Mouse (Mus musculus): ENCODE data around the gene Fam117a.

Gene Fam117a

DNA sequence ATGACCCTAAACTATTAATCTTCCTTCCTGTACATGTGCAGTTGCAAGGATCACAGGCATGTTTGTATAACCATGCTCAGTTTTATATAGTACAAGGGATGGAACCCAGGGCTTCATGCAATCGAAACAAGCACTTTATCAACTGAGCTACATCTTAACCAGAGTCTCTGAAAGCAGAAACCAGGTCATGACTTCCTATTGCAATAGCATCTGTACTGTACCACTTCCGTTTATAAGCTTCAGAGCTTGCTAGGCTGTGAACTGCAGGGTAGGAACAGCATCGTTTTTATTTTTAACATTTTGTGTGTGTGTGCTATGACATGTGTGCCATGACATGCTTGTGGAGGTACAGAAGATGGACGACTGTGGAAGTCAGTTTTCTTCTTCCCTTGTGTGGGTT lies 3.6 kb upstream of the Fam117a start:
- DNase-seq (ENCODE audit: low read depth, low spot score): no peak

DNA sequence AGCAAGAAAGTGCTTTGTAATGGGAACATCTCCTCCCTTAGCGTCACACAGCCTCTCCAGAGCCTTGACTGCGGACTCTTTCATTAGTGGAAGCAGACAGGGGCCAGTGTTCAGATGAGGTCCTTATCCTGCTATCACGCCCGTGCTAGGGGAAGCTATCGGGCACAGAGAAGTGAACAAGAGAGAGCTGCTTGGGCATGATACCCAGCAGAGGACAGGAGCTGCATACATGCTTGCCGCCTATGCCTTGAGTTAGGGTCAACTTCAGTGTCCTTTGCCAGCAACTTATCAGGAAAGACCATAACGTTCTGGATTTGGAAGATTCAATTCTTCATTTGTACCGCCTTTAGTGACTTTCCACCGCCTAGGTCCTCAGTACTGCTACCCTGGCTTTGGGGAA lies 3.0 kb upstream of the Fam117a start:
- DNase-seq (ENCODE audit: low read depth, low spot score): no peak

DNA sequence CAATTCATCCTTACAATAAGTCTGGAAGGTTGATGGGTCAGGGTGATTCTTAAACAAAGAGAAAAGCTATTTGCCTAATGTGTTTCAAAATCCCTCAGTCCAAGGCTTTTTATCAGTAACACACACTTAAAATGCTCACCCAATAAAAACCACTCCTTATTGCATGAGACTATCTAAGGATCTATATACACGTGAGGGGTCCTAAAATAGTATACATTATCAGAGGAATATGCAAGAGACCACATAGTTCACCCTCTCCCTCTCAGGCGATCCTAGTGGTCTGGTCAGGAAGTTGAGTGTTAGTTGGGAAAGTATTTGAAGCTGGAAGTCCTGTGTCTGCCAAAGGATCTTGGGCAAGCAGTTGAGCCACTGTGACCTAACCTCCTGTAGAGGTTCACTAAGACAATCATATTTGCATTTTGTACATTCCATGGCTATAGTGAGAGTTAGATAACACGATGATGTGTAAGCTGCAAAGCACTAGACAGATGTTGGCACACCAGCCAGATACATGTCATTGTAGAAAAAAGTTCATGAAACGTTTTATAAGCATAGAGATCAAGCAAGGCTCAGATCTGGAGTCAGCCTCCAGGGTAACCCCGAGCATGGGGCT lies 2.3 kb upstream of the Fam117a start:
- DNase-seq (ENCODE audit: low read depth, low spot score): no peak

DNA sequence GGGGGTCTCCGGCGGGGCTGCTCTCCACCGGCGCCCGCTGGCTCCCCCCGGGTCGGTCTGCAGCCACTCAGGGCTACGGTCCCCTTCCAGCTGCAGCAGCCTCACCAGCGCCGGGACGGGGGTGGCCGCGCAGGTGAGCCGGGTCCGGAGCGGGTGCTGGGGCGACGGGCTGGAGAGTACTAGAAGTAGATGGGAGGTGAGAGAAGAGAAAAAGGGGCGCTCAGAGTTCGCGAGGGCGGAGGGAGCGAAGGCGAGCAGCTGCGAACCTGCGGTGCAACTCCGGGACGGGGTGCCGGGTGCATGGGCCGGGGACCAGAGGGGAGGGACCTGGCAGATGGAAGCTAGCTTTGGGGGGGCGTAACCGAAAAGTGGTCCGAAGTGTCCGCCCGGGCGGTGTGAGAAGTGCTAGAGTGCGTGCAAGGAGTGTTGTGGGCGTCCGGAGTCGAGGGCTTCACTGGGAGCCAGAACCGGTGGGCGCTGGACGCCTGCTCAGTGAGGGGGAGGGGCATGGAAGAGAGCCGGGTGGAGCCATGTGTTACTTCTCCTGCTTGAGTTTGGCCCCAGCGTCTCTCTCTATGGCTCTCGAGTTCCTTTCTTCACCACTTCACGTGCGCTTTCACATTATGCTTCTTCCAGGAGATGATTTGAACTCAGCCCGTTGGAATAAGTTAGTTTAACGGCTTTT lies 453 bp downstream of the Fam117a start:
- DNase-seq (ENCODE audit: low read depth, low spot score): no peak

DNA sequence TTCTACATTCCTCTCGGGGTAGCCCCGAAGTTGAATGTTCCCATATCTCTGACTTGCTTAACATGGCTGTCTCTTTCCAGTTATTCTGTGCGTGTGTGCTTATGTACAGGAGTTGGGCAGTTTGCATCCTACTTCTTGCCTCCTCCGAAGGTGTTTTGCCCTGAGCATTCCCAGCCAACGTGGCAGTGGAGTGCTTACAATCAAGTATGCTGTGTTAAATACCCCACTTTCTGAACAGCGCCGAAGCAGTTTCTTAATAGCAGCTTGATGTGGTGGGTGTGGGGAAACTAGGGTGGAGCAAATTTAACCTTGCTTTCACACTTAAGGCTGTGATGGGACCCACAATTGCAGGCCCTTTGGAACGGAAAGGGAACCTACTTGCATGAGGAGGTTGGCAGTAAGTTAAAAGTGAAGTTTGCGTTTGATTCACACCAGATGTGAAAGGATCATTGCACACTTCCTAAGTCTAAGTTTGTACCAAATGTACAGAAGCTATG lies 1.1 kb downstream of the Fam117a start:
- DNase-seq (ENCODE audit: low read depth, low spot score): no peak

DNA sequence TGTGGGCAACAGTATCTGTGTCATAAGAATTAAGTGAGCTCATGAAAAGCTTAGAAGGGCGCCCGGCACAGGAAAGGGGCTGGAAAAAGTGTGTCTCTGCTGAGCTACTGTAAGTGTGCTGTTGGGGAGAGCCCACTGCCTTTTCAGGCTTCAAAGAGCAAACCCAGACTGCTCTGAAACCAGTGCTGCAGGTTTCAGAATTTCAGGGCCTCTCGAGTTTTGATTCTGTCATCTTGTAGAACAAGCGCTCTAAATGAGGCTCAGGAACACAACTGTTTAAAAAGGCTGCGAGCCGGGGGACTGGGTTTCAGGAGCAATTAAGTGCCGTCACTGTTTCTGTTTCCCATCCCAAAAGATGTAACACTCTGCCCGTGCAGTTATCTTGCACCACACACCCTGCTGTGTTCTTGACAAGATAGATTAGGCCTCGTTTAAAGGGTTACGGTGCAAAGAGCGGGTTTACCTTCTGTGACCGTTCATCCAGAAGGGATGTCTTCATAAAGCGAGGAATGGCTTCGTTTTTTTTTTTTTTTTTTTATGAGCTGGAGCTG lies 2.7 kb downstream of the Fam117a start:
- no peak for DNase-seq (ENCODE audit: low read depth, low spot score)

DNA sequence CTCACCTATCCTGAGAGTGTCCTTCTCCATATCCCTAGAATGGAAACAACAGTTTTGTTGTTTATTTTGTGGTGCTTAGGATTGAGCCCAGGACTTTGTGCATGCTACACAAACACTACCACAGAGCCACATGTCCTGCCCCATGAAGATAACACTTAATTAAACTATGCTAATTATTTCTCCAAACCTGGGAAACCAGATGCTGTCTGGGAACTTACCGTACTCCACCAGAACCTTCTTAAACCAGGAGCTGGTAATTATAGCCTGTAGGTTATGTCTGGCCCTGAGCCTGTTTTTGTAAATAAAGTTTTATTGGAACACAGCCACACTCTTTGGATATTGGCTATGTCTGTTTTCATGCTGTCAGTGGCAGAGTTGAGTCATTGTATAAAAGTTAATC lies 3.4 kb downstream of the Fam117a start:
- no peak for DNase-seq (ENCODE audit: low read depth, low spot score)

DNA sequence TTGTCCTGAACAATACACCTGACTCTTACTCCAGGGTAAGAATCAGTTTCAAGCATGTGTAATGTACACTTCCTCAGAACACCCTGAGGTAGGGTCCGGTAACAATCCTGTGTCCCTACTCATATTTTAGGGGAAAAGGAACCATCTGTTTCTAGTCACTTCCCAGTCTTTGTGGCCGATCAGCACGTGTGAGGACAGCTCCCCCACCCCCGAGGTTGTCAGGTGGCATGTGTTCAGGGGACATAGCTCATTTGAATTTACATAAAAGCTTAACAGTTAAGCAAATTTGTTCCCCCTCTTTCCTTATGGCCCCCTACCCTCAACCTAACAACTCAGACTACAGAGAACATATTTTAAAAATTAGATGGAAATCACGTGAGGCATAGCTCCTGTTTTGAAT lies 3.8 kb downstream of the Fam117a start:
- DNase-seq (ENCODE audit: low read depth, low spot score): no peak

DNA sequence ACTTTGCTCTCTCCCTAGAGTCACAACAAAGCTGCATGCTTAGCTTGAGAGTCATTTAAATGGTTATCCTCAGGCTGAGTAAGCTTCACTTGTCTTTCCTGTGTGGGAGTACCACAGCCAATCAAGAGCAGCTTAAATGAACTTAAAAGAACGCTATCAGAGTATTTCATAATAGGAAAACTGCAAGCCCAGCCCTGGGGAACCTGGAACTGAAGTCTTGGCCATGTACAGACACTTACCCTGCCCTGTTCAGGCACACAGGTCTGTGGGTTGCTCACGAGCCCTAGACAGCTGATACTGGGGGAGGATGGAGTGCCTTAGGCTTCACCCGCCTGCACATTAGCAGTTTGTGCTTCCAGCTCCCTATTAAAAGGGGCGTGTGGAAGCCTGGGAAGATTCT lies 6.4 kb downstream of the Fam117a start:
- DNase-seq (ENCODE audit: low read depth, low spot score): peak; percentile 73

DNA sequence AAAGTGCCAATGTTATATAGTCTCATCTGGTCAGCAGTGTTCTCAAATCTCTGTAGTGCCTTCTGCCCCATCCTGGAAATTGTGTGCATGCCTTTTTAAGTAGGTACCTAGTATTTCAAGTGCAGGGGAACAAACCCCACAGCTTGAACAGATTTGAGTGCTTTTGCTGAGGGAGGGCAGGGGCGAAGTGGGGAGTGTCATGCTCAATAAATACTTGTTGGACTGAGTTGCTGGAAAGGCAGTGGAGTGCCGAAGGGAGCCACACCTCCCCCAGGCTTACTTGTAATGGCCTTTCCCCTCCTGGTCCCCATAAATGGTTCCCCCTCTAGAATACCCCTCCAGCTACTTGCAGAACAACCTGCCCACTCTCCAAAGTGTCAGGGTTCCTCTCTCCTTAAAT lies 7.4 kb downstream of the Fam117a start:
- DNase-seq (ENCODE audit: low read depth, low spot score): no peak

DNA sequence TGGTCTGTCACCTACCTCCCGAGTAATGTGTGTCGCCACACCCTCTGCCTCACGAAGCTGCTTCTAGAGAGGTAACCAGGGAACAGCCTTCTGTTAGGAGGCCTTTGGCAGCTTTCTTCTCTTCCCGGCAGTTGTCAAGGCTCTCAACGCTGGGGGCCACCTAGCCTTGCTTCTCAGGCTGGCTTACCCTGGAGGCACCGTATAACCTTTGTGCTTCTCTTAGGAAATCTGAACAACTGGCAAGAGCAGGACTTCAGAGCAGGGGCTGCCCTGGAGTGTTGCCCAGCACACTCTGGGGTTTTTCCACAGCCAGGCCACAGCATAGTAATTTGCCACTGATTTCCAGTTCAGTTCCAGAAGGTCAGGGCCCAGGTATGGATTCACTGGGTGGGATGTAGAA lies 13.5 kb downstream of the Fam117a start:
- peak; percentile 47 for DNase-seq (ENCODE audit: low read depth, low spot score)

DNA sequence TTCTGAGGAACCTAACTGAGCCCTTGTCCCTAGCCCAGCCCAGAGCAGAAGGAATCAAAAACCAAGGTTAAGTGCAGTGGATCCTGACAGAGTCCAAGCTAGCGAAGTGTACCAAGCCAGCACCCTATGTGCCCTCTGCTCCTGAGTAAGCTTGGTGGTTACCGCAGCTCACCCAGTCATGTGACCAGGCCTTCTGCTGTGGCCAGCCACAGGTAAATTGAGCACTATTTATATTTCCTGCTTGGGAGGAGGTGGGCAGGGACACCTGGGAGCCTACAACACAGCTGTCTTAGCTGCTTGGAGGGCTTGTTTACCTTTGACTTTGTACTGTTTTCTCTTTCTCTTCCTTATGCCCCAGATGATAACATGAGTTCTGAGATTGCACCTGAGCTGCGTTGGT lies 14.1 kb downstream of the Fam117a start:
- DNase-seq (ENCODE audit: low read depth, low spot score): no peak

DNA sequence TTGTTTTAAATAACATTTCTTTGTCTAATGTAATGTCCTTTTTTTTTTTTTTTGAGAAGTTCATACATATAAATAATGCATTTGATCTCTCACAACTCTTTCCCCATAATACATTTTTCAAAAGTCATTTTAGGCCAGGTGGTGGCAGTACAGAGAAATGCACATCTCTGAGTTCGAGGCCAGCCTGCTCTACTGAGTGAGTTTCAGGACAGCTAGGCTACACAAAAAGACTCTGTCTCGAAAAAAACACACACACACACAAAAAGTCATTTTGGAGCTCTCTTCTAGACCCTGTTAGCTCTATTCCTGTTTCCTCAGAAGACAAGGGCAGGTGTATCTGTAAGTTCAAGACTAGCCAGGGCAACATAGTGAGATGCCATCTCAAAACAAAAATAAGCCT lies 15.9 kb downstream of the Fam117a start:
- no peak for DNase-seq (ENCODE audit: low read depth, low spot score)

DNA sequence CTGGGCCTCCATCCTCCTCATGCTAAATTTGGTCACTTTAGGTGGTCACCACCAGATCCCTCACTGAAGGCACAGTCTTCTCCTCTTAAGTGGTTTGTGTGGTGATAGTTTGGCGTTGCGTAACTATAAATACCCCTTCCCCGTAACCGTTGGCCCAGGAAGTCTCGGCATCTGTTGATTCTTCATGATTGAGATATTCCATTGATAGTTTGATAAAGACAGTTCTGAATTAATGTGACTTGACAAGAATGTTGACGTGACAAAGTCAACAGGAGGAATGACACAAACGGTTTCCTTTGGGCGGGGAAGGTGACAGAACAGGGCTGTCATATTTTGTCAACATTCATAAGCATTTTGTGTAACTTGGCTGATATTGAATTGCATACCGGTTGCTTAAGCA lies 16.4 kb downstream of the Fam117a start:
- no peak for DNase-seq (ENCODE audit: low read depth, low spot score)

DNA sequence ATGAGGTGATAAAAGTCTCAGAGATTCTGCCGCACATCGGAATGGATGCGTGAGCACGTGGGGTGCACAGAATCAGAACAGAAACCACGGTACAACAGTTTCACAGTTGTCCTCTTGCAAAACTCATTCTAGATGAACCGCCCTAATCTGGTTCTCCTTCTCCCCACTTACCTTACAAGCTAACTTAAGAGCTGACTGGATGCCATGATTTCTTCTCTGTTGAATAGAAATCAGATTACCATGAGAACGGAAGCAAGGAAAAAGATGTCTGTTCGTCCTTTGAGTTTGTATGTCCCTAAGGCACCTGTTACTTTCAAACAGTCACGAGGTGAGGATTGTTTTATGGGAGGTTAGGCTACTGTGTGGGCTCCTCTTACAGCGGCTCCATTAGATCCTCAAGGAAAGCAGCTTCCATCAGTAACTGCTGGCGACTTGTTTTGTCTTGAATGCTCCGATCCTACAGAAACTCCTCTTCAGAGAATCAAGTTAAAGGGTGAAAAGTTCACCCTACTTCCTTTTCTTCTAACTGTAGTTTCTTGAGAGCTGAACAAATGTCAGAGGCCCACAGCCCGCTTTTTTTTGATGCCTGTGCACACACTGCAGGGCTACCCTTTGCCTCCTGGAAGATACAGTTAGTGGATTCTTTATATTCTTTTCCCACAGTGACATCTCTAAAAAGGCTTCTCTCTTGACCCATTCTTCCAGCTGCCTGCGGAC lies 17.6 kb downstream of the Fam117a start:
- DNase-seq (ENCODE audit: low read depth, low spot score): no peak

DNA sequence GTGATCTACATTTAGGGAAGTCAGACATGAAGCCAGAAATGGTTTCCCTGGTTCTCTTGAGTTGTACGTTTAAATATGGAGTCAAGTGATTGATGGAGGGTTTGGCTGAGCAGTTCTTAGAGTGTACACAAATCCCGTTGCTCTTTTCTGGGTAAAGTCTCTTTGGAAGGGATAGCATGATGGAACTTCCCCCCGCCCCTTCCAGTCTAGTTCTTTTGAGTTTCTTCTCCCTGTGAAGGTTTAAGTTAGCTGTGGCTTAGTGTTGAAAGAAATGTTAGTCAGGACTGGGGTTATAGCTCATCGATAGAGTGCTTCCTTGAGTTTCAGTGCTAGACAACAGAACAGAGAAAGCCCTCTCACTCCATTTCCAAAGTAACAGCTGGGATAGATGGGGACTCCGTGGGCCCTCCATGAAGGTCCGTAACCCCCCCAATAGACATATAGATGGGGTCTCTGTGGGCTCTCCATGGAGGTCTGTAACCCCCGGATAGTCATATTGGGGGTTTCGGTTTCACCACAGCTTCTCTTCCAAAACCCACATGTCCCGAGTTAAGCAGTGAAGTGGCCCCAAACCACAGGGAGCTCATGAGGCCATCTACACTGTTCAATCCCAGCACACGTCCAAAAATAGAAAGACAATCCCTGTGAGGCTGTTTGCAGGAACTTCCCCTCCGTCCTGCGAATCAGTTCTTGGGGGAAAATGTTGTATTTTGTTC lies 18.3 kb downstream of the Fam117a start:
- no peak for DNase-seq (ENCODE audit: low read depth, low spot score)

DNA sequence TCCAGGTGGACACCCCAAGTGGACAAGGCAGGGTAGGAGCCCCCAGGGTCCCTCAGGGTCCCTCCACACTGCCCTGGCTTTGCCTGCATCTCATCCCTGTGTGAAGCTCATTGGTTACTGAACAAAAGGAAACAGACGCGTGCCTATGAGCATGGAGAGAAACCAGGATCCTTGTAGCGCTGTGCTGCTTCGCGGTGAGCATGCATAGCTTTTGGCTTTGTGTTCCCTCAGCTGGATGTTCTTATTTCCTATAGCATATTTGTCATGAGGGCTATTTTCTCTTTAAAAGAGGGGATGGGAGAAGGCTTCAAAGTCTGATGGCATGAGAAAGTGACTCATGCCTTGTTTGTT lies 18.8 kb downstream of the Fam117a start:
- DNase-seq (ENCODE audit: low read depth, low spot score): no peak

DNA sequence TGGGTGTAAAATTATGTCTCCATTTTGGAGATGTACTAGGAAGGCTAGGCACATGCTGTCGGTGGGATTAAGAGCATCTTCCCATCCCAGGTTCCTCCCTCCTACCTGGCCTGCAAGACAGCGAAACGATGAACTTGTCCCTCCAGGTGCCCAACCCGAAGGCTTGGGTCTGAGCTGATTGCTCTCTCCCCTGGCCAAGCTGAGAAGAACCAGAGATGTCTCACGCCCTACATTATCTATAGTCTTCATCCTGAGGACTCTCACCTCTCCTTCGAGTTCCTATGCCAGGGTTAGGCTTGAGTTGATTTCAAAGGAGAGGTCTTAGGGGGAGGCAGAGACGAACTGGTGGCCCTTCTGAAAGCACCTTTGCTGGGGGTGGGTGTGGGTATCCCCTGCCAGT lies 19.2 kb downstream of the Fam117a start:
- DNase-seq (ENCODE audit: low read depth, low spot score): no peak

DNA sequence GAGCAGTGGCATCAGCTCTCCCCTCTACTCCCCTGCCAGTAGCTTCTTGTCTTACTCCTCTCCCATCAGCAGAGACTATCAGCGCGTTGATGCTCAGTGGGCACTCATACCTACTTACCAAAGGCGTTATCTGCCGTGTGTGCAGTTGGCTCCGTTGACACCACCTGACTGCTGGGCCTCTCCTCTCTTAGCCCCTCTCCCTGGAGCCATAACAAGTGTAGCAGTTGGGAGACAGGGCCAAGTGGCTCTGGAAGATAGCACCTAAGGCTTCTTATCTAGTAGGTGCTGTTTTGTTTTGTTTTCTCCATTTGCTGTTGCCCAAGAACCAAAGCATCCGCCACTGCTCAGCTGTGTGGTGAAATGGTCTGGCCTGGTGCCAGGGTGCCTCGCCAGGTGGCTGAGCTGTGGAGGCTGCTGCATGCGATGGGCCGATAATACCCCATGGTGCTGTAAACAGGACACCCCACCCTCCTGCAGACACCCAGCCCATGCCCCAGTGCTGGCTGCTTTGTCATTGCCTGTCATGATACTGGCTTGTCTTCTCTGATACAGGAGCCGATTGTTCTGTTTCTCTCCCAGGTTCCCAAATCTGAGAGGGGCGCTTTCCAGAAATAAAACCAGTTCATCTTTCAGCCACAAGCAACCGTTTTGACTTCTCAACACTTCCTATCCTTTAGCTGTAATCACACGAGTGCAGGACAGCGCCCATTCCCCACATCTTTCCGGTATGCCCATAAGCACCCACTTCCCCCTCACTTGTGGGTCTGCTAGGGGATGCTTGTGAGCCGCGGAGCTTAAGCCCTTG lies 19.9 kb downstream of the Fam117a start:
- DNase-seq (ENCODE audit: low read depth, low spot score): peak; percentile 45

DNA sequence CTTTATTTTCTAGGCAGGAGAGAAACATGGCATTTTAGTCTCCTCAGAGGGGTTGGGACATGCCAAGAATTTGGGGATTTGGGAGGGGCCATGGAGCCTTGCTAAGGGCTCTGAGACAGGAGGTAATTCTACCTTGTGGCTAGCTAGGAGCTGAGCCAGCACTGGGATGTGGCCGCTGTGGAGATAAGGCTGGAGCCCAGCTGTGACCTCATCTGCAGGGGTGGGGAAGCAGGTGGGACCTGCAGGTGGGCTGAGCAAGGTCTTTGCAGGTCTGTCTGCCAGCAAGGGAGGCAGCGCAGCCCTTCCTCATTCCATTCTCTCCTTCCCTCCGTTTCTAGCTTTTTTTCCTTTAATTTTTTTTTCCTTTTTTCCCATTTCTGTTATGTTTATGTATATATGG lies 21.4 kb downstream of the Fam117a start:
- no peak for DNase-seq (ENCODE audit: low read depth, low spot score)

DNA sequence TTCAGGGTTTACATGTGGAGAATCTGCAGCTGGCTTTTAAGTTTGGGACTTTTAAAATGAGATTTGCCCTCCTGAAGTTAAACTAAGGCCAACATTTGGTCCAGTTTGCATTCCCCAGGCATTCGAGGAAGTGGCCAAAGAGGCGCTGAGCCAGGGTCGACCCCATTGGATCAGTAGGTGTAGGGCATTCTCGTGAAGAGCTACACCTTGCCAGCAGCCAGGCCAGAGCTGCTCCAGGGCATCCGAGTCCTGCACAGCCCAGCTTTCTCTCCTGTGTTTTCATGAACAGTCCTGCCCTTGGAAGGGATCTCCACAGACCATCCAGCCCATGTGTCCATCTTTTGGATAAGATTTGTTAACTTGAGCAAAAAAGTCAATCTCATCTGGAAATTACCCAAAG lies 27.6 kb downstream of the Fam117a start:
- no peak for DNase-seq (ENCODE audit: low read depth, low spot score)
